Mouse (Mus musculus) NIH3T3 (cell line): ENCODE results near the gene Svs6.
"Not testable (repeated sequence)": the region's sequence is repeated elsewhere in the genome, so short reads cannot be mapped to it uniquely, and the experiment has no call there.

Experiments used
- DNase-seq: peaks from one replicate; pipeline ENCODE4 v3.0.0-alpha.2; 2012; ENCODE audit warnings: low read depth

Svs6 gene

DNA sequence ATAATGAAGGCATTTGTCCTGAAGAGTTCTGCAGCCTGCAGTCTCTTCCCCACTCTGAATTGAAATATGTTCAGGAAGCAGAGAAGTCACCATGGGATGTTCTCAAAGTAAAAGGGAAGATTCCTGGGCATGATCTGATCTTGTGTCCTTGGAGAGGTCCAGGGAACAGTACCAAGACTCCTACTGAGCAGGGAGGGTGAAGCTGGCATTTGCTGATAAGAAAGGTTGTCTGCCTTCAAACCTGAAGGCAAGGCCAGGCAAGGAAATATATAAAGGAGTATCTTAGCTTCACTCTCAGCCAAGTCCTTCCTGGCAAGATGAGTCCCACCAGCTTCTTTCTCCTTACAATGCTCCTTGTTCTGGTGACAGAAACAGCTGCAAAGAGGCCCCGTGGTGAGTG, at the start of gene Svs6:
Svs6 (plus strand) TSS at position 301 of the 400 bp plus-strand sequence.
- DNase-seq: not testable (repeated sequence)

DNA sequence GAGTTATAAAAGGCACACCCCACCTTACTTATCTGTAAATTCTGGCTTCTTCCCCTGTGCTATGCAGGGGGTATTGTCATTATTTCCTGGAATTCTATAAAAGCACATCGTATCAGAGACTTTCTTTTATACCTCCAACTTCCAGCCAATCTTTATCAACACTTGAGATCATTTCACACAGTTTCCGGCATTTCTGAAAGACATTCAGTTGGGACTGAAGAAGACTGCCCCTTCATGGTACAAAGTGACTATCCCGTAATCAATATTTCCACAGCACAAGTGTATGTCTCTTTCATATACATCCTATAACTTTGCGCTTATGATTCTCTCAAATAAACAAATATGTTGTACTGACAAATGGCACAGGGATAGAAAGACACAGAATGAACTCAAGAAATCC, 38.2 kb upstream of the Svs6 start, which contains the start of gene Svs4:
Svs4 (minus strand) TSS at position 101 of the 400 bp plus-strand sequence.
- no peak for DNase-seq

DNA sequence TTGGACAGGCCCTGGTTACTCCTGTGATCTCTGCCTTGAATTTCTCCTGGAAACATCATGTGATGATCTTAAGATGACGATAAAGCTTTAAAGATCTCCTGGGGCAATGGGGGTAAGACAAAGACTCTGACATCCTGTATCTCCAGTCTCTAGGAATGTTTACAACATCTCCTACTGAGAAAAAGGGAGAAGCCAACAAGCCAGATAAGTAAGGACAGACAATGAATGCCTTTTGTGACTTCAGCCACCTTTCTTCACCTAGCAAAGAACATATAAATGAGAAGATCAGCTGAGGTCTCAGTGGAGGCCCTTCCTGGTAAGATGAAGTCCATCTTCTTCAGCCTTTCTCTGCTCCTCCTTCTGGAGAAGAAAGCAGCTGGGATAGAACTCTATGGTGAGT, 27.6 kb upstream of the Svs6 start, which contains the start of gene Svs3a:
Svs3a (plus strand) TSS at position 301 of the 400 bp plus-strand sequence.
- not testable (repeated sequence) for DNase-seq

DNA sequence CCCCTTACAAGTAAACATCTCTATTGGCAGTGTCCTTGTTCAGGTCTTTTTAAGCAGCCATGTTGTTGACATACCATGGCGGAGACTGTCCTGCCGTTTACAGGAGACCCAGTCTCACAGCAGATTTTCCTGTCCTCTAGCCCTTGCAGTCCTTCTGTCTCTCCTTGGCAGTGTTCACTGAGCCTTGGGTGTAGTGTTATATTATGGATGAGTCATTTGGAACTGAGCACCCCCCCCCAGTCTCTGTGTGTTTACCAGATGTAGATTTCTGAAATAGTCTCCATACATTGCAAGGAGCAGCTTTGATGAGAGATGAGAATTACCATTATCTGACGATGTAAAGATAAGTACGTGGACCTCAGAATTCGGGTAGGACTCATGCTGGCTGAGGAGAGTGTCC, 4.0 kb upstream of the Svs6 start:
- peak; percentile 14 for DNase-seq

DNA sequence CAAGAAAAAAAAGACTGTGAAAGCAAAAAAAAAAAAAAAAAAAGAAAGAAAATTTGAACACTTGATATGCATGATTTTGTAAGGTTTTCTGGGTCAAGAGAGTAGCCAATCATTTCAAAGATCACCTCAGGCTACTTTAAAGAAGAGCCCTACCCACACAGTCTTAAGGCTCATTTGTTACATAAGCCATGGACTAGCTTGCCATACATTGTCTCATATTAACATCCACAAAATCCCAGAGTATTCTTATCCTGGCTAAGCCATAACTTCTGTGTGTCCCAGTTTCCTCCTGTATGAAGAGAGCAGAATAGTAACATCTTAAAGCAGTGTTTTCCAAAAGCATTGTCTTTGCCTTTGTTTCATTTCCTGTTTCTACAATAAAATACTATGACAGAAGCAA, 1.1 kb upstream of the Svs6 start:
- not testable (repeated sequence) for DNase-seq

DNA sequence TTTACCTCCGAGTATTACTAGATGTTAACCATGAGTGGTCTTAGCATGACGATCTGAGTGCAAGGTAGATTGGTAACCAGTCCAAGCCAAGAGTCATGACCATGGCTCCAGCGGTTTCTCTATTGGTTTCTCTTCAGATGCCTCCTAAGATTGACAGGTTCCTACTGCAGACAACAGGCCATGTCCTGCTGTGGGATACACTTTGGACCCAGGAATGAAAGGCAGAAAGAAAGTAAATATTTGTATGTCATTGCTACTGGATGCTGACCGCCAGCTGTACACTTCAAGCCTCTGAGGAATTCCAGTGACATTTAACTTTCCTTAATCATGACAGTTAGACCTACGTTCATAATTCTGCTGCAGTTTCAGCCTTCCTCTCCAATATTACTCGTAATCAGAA, 4.4 kb downstream of the Svs6 start:
- no peak for DNase-seq

DNA sequence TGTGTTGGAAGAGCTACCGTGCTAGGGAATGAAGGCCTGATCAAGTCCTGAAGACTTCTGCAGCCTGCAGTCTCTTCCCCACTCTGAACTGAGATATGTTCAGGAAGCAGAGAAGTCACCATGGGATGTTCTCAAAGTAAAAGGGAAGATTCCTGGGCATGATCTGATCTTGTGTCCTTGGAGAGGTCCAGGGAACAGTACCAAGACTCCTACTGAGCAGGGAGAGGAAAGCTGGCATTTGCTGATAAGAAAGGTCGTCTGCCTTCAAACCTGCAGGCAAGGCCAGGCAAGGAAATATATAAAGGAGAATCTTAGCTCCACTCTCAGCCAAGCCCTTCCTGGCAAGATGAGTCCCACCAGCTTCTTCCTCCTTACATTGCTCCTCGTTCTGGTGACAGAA, 15.9 kb downstream of the Svs6 start, which contains the start of gene Svs5:
Svs5 (plus strand) TSS at position 301 of the 400 bp plus-strand sequence.
- DNase-seq: not testable (repeated sequence)

DNA sequence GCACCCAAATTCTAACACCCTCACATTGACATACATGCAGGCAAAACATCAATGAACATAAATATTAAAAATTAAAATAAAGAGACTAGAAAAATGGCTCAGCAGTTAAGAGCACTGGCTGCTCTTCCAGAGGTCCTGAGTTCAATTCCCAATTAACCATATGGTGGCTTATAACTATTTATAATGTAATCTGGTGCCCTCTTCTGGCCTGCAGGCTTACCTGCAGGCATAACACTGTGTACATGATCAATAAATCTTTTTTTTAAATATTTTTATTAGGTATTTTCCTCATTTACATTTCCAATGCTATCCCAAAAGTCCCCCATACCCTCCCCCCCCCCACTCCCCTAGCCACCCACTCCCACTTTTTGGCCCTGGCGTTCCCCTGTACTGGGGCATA, 27.2 kb downstream of the Svs6 start:
- not testable (repeated sequence) for DNase-seq

DNA sequence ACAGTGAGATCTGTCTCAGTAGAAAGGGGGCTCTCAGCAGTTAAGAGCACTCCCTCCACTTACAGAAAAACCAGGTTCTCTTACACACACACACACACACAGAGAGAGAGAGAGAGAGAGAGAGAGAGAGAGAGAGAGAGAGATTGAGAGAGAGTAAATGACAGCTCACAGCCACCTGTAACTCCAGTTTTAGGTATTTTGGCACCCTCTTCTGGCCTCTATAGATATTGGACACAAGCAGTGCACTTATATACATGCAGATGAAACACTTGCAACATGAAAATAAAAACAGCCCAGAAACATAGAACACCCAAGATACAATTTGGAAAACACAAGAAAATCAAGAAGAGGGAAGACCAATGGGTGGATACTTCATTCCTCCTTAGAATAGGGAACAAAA, 31.1 kb downstream of the Svs6 start:
- not testable (repeated sequence) for DNase-seq

DNA sequence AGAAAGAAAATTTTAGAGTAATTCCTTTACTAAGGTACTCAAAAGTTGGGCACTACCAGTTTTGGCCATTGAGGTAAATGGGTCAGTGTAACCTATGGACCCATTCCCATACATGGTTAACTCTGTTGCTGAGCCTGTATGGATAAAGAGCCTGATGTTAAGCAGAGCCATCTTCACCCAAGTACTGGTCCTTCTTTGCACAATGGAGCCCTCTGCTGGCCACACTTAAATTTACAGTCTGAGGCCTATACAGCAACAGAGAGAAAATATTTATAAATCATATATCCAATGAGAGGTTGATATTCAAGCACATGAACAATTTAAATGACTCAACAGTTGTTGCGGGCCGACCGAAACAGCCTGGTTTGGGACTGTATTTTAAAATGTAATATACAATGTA, 32.4 kb downstream of the Svs6 start:
- peak; percentile 64 for DNase-seq

DNA sequence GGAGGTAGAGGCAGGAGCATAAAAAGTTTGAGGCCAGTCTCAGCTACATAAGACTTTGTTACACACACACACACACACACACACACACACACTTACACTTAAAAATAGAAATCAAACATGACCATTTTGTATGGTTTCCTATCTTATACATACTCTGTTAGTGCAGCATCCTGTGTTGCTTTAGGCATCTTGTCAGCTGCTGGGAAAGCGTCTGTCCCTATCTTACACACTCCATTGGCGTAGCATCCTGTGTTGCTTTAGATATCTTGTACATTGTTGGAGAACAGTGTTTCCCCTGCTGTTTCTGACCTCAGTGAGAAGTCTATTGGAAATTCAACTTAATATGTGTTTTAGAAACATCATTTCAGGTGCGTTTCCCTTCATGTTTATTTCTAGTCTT, 36.1 kb downstream of the Svs6 start:
- no peak for DNase-seq

DNA sequence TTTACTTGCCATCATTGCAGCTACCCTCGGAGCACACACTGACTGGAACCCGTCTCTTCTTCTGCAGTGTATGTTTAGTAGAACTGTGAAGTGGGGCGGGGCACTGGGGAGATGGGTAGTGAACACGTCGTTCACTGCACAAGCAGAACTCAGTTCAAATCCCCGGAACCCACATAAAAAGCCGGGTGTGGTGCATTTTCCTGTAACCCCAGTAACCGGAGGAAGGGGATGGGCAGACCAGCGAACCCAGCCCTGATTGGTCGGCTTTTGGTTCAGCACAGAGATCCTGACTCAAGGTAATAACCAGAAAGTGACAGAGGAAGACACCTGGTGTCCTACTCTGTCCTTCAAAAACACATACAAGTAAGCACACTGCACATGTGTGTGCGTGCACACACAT, 36.8 kb downstream of the Svs6 start:
- DNase-seq: no peak

DNA sequence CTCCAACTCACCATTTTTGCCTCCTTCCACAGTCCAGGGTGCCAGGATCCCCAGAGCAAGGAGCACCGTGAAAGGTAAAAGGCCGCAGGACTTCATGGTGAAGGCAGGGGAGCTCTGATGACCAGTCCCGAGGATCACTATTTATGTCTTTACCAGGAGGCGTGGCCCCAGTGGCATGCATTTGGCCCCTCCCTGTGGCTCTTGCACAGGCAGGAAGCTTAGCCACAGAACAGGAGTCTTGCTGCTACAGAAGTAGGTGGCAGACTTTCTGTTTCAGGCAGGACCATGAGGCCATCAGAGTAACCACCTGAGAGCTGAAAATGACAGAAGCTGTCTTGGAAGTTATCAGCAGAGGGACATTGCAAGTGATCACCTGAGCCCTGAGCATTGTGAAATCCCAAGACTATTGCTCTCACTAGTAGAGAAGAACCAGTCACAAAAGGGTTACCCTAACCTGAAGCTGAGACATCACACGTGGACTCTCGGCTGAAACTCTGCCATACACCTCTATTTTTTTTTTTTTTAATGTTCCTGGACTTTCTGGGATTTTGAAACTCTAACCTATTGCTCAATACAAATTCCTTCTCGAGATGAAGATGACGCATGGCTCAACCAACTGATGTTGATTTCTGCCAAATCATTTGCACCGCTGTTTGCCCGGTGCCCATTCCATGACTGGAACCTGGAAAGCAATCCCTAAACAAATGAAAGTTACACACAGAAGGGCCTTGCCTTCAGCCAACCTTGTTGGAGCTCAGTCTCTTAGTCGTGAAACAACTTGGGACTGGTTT, 39.8 kb downstream of the Svs6 start:
- peak; percentile 83 for DNase-seq

DNA sequence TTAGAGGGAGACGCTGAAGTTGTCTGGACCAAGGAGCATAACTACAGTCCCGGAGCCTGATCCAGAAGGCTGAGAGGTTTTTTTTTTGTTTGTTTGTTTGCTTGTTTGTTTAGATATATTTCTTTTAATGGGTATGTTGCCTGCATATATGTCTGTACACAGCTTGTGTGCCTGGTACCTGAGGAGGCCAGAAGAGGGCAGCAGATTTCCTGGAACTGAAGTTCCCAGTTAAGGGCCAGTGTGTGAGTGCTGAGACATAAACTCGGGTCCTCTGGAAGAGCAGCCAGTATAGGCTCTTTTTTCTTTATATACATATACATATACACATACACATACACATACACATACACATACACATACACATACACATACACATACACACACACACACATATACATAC, 41.8 kb downstream of the Svs6 start:
- DNase-seq: peak; percentile 24

DNA sequence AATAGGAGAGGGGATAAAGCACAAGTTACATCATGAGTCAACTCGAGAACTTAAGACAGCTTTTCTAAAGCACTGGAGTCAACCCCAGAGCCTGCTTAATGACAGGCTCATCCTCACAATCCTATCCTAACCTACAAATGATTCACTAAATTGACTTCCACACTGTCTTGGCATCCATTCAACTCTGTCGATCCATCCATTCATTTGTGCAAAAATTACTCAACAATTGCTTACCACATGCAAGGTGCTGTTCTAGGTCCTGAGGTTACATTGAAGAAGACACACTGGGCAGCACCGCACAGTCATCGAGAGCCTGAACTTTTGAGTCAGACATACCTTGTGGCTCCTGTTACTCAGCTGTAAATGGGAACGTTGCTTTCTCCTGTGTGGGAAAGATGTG, 42.5 kb downstream of the Svs6 start:
- DNase-seq: peak; percentile 58

DNA sequence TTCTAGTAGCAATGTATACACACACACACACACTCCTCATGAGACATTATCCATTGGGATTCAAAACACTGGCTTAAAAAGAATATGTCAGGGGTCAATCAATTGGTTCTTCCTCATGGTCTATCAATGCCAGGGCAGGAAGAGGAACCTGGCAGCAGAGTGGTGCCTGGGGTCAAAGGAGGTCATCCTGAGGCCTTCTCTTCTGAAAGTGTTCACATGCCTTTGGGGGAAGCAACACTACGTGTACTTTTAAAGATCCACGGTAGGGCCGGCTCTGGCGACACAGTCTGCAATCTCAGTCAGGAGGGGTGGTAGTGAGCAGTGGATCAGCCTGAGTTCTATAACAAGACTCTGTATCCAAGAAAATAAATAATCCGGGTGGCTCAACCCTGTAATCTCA, 43.1 kb downstream of the Svs6 start:
- no peak for DNase-seq

DNA sequence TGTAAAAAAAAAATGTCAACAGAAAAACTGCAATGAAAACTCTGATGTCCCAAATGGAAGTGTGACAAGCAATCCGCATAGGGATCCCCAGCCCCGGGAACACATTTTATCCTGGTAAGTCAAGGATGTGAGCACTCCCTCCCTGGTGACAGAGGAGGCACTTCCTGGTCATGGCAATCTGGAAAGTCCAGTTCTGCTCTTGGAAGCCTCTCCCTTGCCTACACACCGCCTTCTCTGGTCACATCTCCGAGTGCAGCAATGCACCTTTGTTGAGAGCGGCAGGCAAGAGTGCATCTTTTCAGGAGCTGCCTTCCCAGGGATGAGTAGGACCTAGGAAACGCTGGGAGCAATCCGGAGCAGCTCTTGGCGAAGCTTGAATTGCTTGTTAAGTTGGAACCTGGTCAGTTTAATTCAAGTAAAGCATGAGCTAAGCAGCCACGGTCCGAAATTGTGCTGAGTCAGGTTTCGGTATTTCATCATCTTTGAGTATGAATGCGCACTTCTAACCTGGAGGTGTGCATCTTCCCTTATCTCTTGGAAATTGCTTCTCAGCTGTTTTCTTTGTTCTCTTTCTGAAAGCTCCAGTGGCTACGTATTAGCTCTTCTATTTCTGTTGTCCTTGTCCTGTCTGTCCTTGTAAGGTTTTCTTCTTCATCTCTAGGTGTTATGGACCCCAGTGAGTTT, 44.6 kb downstream of the Svs6 start:
- DNase-seq: no peak

DNA sequence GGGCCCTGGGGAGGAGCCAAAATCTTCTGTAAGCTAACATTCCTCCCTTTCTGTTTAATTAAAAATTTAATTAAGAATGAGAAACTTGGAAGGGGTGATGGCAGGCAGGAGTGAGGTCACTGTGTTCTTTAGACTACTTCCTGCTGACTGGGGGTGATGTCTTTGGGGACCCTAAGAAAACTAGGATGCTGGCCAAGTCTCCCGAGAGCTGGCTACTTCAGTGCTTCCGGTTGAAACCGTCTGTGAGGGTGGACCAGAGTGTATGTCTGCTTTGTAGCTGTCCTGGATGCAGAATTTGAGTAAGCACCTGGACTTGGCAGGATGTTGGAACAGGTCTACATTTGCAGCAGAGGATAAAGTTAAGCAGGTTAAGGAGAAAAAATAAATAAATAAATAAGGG, 50.4 kb downstream of the Svs6 start:
- no peak for DNase-seq
